8 mouse cellular contexts compared by ENCODE assay signal in genomic region chr5:129584583-129585541, GRCm38 (mm10). TPM values are rescaled to one million over a fixed set of nuclear protein-coding genes. Genes with fewer than 3 reads are reported as not detected.
DNase-seq lines count a peak whose midpoint lies in the region; ATAC-seq and TF ChIP-seq lines count a peak whose summit lies in the region.

No protein-coding gene starts in this region.

- peaks cover 34% of the 10 kb centered on the region for H3K27me3 ChIP-seq in kidney, embryonic 14.5 days (ENCODE audit: control insufficient read depth, insufficient read depth, low read length)
- H3K27me3 ChIP-seq in embryonic facial prominence, embryonic 11.5 days (ENCODE audit: control insufficient read depth, insufficient read depth, low read length) = peaks cover 20% of the 10 kb centered on the region
- H3K27me3 ChIP-seq in hindbrain, embryonic 11.5 days (ENCODE audit: control insufficient read depth, insufficient read depth, low read length) = peaks cover 9% of the 10 kb centered on the region
- peaks cover 64% of the 10 kb centered on the region for H3K27me3 ChIP-seq in liver, embryonic 14.5 days (ENCODE audit: control insufficient read depth, insufficient read depth, low read length)
- H3K27me3 ChIP-seq in neural tube, embryonic 15.5 days (replicated peaks) = peaks cover 27% of the 10 kb centered on the region

- H3K4me1 ChIP-seq in kidney, embryonic 14.5 days (ENCODE audit: control insufficient read depth, insufficient read depth, low read length) = peaks cover 13% of the 10 kb centered on the region; the same call in 1 of the 2 replicates
- H3K4me1 ChIP-seq in embryonic facial prominence, embryonic 11.5 days (ENCODE audit: control insufficient read depth, insufficient read depth, low read length) = peaks cover 4% of the 10 kb centered on the region
- 0 out of 2 replicates have a peak, but pooled peaks cover 5% of the 10 kb centered on the region for H3K4me1 ChIP-seq in hindbrain, embryonic 11.5 days (replicated peaks; ENCODE audit: control insufficient read depth, insufficient read depth, low read length)
- no peaks in the 10 kb centered on the region for H3K4me1 ChIP-seq in liver, embryonic 14.5 days (replicated peaks; ENCODE audit: control insufficient read depth in 2 of 2, insufficient read depth in 2 of 2, low read length in 1 of 2)
- peaks cover 36% of the 10 kb centered on the region for H3K4me1 ChIP-seq in neural tube, embryonic 15.5 days

- H3K9me3 ChIP-seq in kidney, embryonic 14.5 days (ENCODE audit: control insufficient read depth, low read length) = no peaks in the 10 kb centered on the region
- no peaks in the 10 kb centered on the region for H3K9me3 ChIP-seq in embryonic facial prominence, embryonic 11.5 days (replicated peaks; ENCODE audit: control insufficient read depth, low read length)
- H3K9me3 ChIP-seq in hindbrain, embryonic 11.5 days (ENCODE audit: control insufficient read depth, low read length) = no peaks in the 10 kb centered on the region
- no peaks in the 10 kb centered on the region for H3K9me3 ChIP-seq in liver, embryonic 14.5 days (ENCODE audit: control insufficient read depth, low read length)
- no peaks in the 10 kb centered on the region for H3K9me3 ChIP-seq in neural tube, embryonic 15.5 days (replicated peaks)

- no peak for DNase-seq in kidney, adult 8-10 months
- DNase-seq in adrenal gland, adult 2 months = peak; percentile 39
- DNase-seq in embryonic facial prominence, embryonic 11.5 days (ENCODE audit: low spot score) = peak; percentile 56
- peak; percentile 69 for DNase-seq in hindbrain, embryonic 11.5 days (ENCODE audit: low spot score)
- no peak for DNase-seq in liver, embryonic 14.5 days (ENCODE audit: low read depth in 3 of 3, low spot score in 3 of 3)
- peak; percentile 72 for DNase-seq in thymus, postnatal 4 days

- H3K4me3 ChIP-seq in kidney, embryonic 14.5 days (ENCODE audit: low read length) = peak overlapping the region; percentile 73
- peak overlapping the region; percentile 68 for H3K4me3 ChIP-seq in embryonic facial prominence, embryonic 11.5 days (ENCODE audit: low read depth, low read length)
- peak overlapping the region; percentile 79 for H3K4me3 ChIP-seq in hindbrain, embryonic 11.5 days (ENCODE audit: low read depth, low read length)
- peak overlapping the region; percentile 39 to 54 for H3K4me3 ChIP-seq in liver, embryonic 14.5 days (ENCODE audit: insufficient read depth in 1 of 2, low read depth in 2 of 2, low read length in 2 of 2)
- H3K4me3 ChIP-seq in neural tube, embryonic 15.5 days (replicated peaks) = peak overlapping the region; percentile 85

- H3K4me2 ChIP-seq in kidney, embryonic 14.5 days (replicated peaks; ENCODE audit: low read depth, low read length) = peak overlapping the region; percentile 100
- H3K4me2 ChIP-seq in embryonic facial prominence, embryonic 11.5 days (ENCODE audit: low read depth, low read length) = peak overlapping the region; percentile 100
- H3K4me2 ChIP-seq in hindbrain, embryonic 11.5 days (replicated peaks; ENCODE audit: low read depth, low read length) = peak overlapping the region; percentile 99
- peak overlapping the region; percentile 68 for H3K4me2 ChIP-seq in liver, embryonic 14.5 days (ENCODE audit: low read depth)
- H3K4me2 ChIP-seq in neural tube, embryonic 15.5 days = peak overlapping the region; percentile 99

- H3K9ac ChIP-seq in kidney, embryonic 14.5 days (ENCODE audit: low read depth, low read length) = peak overlapping the region; percentile 71
- peak overlapping the region; percentile 67 for H3K9ac ChIP-seq in embryonic facial prominence, embryonic 11.5 days (replicated peaks; ENCODE audit: low read length)
- H3K9ac ChIP-seq in hindbrain, embryonic 11.5 days (ENCODE audit: low read depth, low read length) = peak overlapping the region; percentile 74
- H3K9ac ChIP-seq in liver, embryonic 14.5 days (replicated peaks) = 0 out of 2 replicates have a peak overlapping the region, but pooled peaks have one; percentile 5
- H3K9ac ChIP-seq in neural tube, embryonic 15.5 days (replicated peaks) = peak overlapping the region; percentile 92

- under 1% methylated on average over 75 of the region's 76 CpGs for WGBS in kidney, embryonic 14.5 days
- under 1% methylated on average over 76 of the region's 76 CpGs for WGBS in embryonic facial prominence, embryonic 11.5 days
- 1% methylated on average over 75 of the region's 76 CpGs for WGBS in hindbrain, embryonic 11.5 days
- WGBS in liver, embryonic 14.5 days (ENCODE audit: insufficient replicate concordance) = under 1% methylated on average over 75 of the region's 76 CpGs
- WGBS in neural tube, embryonic 15.5 days = under 1% methylated on average over 74 of the region's 76 CpGs

- no peak for TF ChIP-seq EP300 in liver, embryonic 14.5 days (IDR thresholded peaks at IDR 0.05; ENCODE audit: low read depth)

- H3K36me3 ChIP-seq in kidney, embryonic 14.5 days (ENCODE audit: control insufficient read depth, insufficient read depth, low read length) = no peaks in the 10 kb centered on the region
- H3K36me3 ChIP-seq in embryonic facial prominence, embryonic 11.5 days (replicated peaks; ENCODE audit: control insufficient read depth, insufficient read depth, low read depth, low read length) = no peaks in the 10 kb centered on the region
- H3K36me3 ChIP-seq in hindbrain, embryonic 11.5 days (ENCODE audit: control insufficient read depth, insufficient read depth, low read length) = no peaks in the 10 kb centered on the region
- no peaks in the 10 kb centered on the region for H3K36me3 ChIP-seq in liver, embryonic 14.5 days (replicated peaks; ENCODE audit: control insufficient read depth, insufficient read depth, low read depth)
- no peaks in the 10 kb centered on the region for H3K36me3 ChIP-seq in neural tube, embryonic 15.5 days

- peak; percentile 42 for ATAC-seq in kidney, embryonic 14.5 days (ENCODE audit: low FRiP score, low TSS enrichment)
- ATAC-seq in embryonic facial prominence, embryonic 11.5 days (replicated peaks; ENCODE audit: insufficient number of reproducible peaks, low FRiP score, low TSS enrichment, low read depth) = peak; percentile 2; the same call in 1 of the 2 replicates
- peak; percentile 39 for ATAC-seq in hindbrain, embryonic 11.5 days (ENCODE audit: low FRiP score)
- no peak for ATAC-seq in liver, embryonic 14.5 days (ENCODE audit: insufficient read depth)
- peak; percentile 55 for ATAC-seq in neural tube, embryonic 15.5 days (ENCODE audit: low FRiP score)

- no peak for TF ChIP-seq CTCF in liver, embryonic 14.5 days (IDR thresholded peaks at IDR 0.05; ENCODE audit: low read depth)

- H3K27ac ChIP-seq in kidney, embryonic 14.5 days (ENCODE audit: low read depth, low read length) = no peak overlapping the region
- H3K27ac ChIP-seq in embryonic facial prominence, embryonic 11.5 days (replicated peaks; ENCODE audit: low read depth, low read length) = no peak overlapping the region
- 0 out of 2 replicates have a peak overlapping the region, but pooled peaks have one; percentile 1 for H3K27ac ChIP-seq in hindbrain, embryonic 11.5 days (ENCODE audit: low read depth, low read length)
- H3K27ac ChIP-seq in liver, embryonic 14.5 days = no peak overlapping the region
- H3K27ac ChIP-seq in neural tube, embryonic 15.5 days (replicated peaks) = 0 out of 2 replicates have a peak overlapping the region, but pooled peaks have one; percentile 78

RNA-seq across cellular contexts. Expression of gene Mmp17, which starts 0.9 kb away (rescaled TPM):
- polyA plus RNA-seq in kidney, embryonic 14.5 days (2014; fragmentation: Nextera tagmentation; extraction: Ambion mirVana) = 2.0 TPM in 2 replicates
- total RNA-seq in adrenal gland, adult 2 months (2021) = 1 to 10 TPM in 1 of 2 experiments, under 1 TPM in 1; 0.81 to 1.1 TPM
- 2.4 and 2.7 TPM in 2 replicates for polyA plus RNA-seq in adrenal gland, adult 2 months (2012; rRNA removed)
- 1.5 TPM in 2 replicates for polyA plus RNA-seq in embryonic facial prominence, embryonic 11.5 days (2014; fragmentation: Nextera tagmentation; extraction: Ambion mirVana)
- polyA plus RNA-seq in hindbrain, embryonic 11.5 days (2014; fragmentation: Nextera tagmentation; extraction: Ambion mirVana) = 2.7 and 2.9 TPM in 2 replicates
- polyA plus RNA-seq in liver, embryonic 14.5 days (2012; rRNA removed) = 0.18 and 0.26 TPM in 2 replicates
- polyA plus RNA-seq in liver, embryonic 14.5 days (2014; fragmentation: Nextera tagmentation; extraction: Ambion mirVana) = 0.20 and 0.49 TPM in 2 replicates
- 10.1 and 12.0 TPM in 2 replicates for polyA plus RNA-seq in neural tube, embryonic 15.5 days (2015; fragmentation: Nextera tagmentation; extraction: Ambion mirVana)

Comparison
In these comparisons a context has a peak if more than half of its experiments do, and no peak if none do; other contexts are left out.
1. H3K27ac ChIP-seq: peak in hindbrain, embryonic 11.5 days (single experiment) and neural tube, embryonic 15.5 days (single experiment); none in kidney, embryonic 14.5 days (single experiment), embryonic facial prominence, embryonic 11.5 days (single experiment) and liver, embryonic 14.5 days (single experiment).
2. H3K9ac ChIP-seq: peak in every context shown above with its lines; median percentile 92 in neural tube, embryonic 15.5 days; 74 in hindbrain, embryonic 11.5 days; 71 in kidney, embryonic 14.5 days; 67 in embryonic facial prominence, embryonic 11.5 days; 5 in liver, embryonic 14.5 days.
3. DNase-seq: peak in adrenal gland, adult 2 months (single experiment), embryonic facial prominence, embryonic 11.5 days (single experiment), hindbrain, embryonic 11.5 days (single experiment) and thymus, postnatal 4 days (single experiment); none in kidney, adult 8-10 months (0 of 2) and liver, embryonic 14.5 days (0 of 3).
4. Peak in every context shown above with its lines, with median percentiles within 50 percentile points of each other: H3K4me2 ChIP-seq and H3K4me3 ChIP-seq.